Mouse (Mus musculus): ENCODE results near the gene Atp6v0e. TPM values are rescaled to one million over a fixed set of nuclear protein-coding genes. Genes with fewer than 3 reads are reported as not detected.

Gene Atp6v0e
- polyA plus RNA-seq, 1 experiment from 2014 or later: 211 TPM

- H3K27ac ChIP-seq: no peak overlapping the region
- H3K36me3 ChIP-seq: peaks cover 92% of the 10 kb centered on the region
- WGBS: 91% methylated on average over 2 of the region's 2 CpGs
- H3K9me3 ChIP-seq (replicated peaks): no peaks in the 10 kb centered on the region
- H3K9ac ChIP-seq: no peak overlapping the region
- no peak overlapping the region for H3K4me2 ChIP-seq
- H3K27me3 ChIP-seq: no peaks in the 10 kb centered on the region
- ATAC-seq (replicated peaks; ENCODE audit: low FRiP score): no peak
- H3K4me3 ChIP-seq (replicated peaks): no peak overlapping the region
- H3K4me1 ChIP-seq: peaks cover 11% of the 10 kb centered on the region
Measured at GRCm38 (mm10) chr17:26643993-26644392, 19.0 kb upstream of the Atp6v0e start.

GRCm38 (mm10) chr17:26644509-26645410 is 18.3 kb upstream of the Atp6v0e start:
- Histone ChIP-seq H3K36me3 (peaks cover 92% of the 10 kb centered on the region), H3K9ac (no peak overlapping the region), H3K27ac (no peak overlapping the region), H3K9me3 (replicated peaks) (no peaks in the 10 kb centered on the region), H3K4me1 (peaks cover 11% of the 10 kb centered on the region), H3K4me3 (replicated peaks) (no peak overlapping the region), H3K4me2 (no peak overlapping the region), H3K27me3 (no peaks in the 10 kb centered on the region)
- WGBS: 80% methylated on average over 9 of the region's 9 CpGs
- no peak for ATAC-seq (replicated peaks; ENCODE audit: low FRiP score)

- WGBS: 89% methylated on average over 8 of the region's 8 CpGs
- no peak for ATAC-seq (replicated peaks; ENCODE audit: low FRiP score)
- H3K36me3 ChIP-seq: peaks cover 89% of the 10 kb centered on the region
Measured at GRCm38 (mm10) chr17:26645411-26645854, 17.6 kb upstream of the Atp6v0e start.

GRCm38 (mm10) chr17:26647283-26647682 is 15.7 kb upstream of the Atp6v0e start:
- WGBS: 36% methylated on average over 13 of the region's 13 CpGs
- no peak; the same call in 1 of the 2 replicates for ATAC-seq (replicated peaks; ENCODE audit: low FRiP score)
- peak overlapping the region; percentile 60 for H3K27ac ChIP-seq

More at GRCm38 (mm10) chr17:26645411-26645854, 17.6 kb upstream of the Atp6v0e start:
- H3K4me3 ChIP-seq (replicated peaks): no peak overlapping the region
- H3K4me1 ChIP-seq: peaks cover 11% of the 10 kb centered on the region
- H3K27ac ChIP-seq: no peak overlapping the region
- H3K9me3 ChIP-seq (replicated peaks): no peaks in the 10 kb centered on the region
- no peaks in the 10 kb centered on the region for H3K27me3 ChIP-seq
- no peak overlapping the region for H3K9ac ChIP-seq
- no peak overlapping the region for H3K4me2 ChIP-seq

GRCm38 (mm10) chr17:26649565-26649964 is 13.5 kb upstream of the Atp6v0e start:
- H3K9ac ChIP-seq: no peak overlapping the region
- WGBS: 88% methylated on average over 4 of the region's 4 CpGs
- peaks cover 78% of the 10 kb centered on the region for H3K36me3 ChIP-seq
- no peak overlapping the region for H3K4me3 ChIP-seq (replicated peaks)
- no peaks in the 10 kb centered on the region for H3K9me3 ChIP-seq (replicated peaks)
- ATAC-seq (replicated peaks; ENCODE audit: low FRiP score): no peak
- no peaks in the 10 kb centered on the region for H3K27me3 ChIP-seq
- H3K27ac ChIP-seq: no peak overlapping the region
- H3K4me2 ChIP-seq: no peak overlapping the region
- H3K4me1 ChIP-seq: peaks cover 11% of the 10 kb centered on the region

More at GRCm38 (mm10) chr17:26647283-26647682, 15.7 kb upstream of the Atp6v0e start:
- Histone ChIP-seq H3K36me3 (peaks cover 80% of the 10 kb centered on the region), H3K9ac (no peak overlapping the region), H3K9me3 (replicated peaks) (no peaks in the 10 kb centered on the region), H3K4me2 (no peak overlapping the region), H3K4me3 (replicated peaks) (no peak overlapping the region), H3K27me3 (no peaks in the 10 kb centered on the region), H3K4me1 (peaks cover 11% of the 10 kb centered on the region)

- Histone ChIP-seq H3K9ac (no peak overlapping the region), H3K27ac (no peak overlapping the region), H3K4me1 (peaks cover 11% of the 10 kb centered on the region), H3K36me3 (peaks cover 78% of the 10 kb centered on the region), H3K4me2 (no peak overlapping the region), H3K4me3 (replicated peaks) (no peak overlapping the region), H3K27me3 (no peaks in the 10 kb centered on the region), H3K9me3 (replicated peaks) (no peaks in the 10 kb centered on the region)
- 67% methylated on average over 14 of the region's 14 CpGs for WGBS
- ATAC-seq (replicated peaks; ENCODE audit: low FRiP score): no peak
Measured at GRCm38 (mm10) chr17:26650451-26651363, 12.3 kb upstream of the Atp6v0e start.

- 45% methylated on average over 20 of the region's 21 CpGs for WGBS
- no peaks in the 10 kb centered on the region for H3K27me3 ChIP-seq
- H3K9ac ChIP-seq: no peak overlapping the region
- H3K4me2 ChIP-seq: no peak overlapping the region
- no peaks in the 10 kb centered on the region for H3K9me3 ChIP-seq (replicated peaks)
- H3K36me3 ChIP-seq: peaks cover 38% of the 10 kb centered on the region
- H3K27ac ChIP-seq: no peak overlapping the region
- no peak overlapping the region for H3K4me3 ChIP-seq (replicated peaks)
- no peak for ATAC-seq (replicated peaks; ENCODE audit: low FRiP score)
- peaks cover 17% of the 10 kb centered on the region for H3K4me1 ChIP-seq
Measured at GRCm38 (mm10) chr17:26658854-26659572, 4.0 kb upstream of the Atp6v0e start.

GRCm38 (mm10) chr17:26659573-26659915 is 3.5 kb upstream of the Atp6v0e start:
- Histone ChIP-seq H3K4me3 (replicated peaks) (no peak overlapping the region), H3K4me2 (no peak overlapping the region), H3K36me3 (peaks cover 33% of the 10 kb centered on the region), H3K4me1 (peaks cover 19% of the 10 kb centered on the region), H3K27me3 (no peaks in the 10 kb centered on the region), H3K9ac (no peak overlapping the region), H3K9me3 (replicated peaks) (no peaks in the 10 kb centered on the region), H3K27ac (no peak overlapping the region)
- no peak for ATAC-seq (replicated peaks; ENCODE audit: low FRiP score)
- WGBS: 70% methylated on average over 3 of the region's 3 CpGs

GRCm38 (mm10) chr17:26660192-26660912 is 2.7 kb upstream of the Atp6v0e start:
- no peak overlapping the region for H3K4me3 ChIP-seq (replicated peaks)
- peak overlapping the region; percentile 30; the same call in 1 of the 2 replicates for H3K4me2 ChIP-seq
- H3K9me3 ChIP-seq (replicated peaks): no peaks in the 10 kb centered on the region
- no peak overlapping the region for H3K9ac ChIP-seq
- H3K27me3 ChIP-seq: no peaks in the 10 kb centered on the region
- peak; percentile 40 for ATAC-seq (replicated peaks; ENCODE audit: low FRiP score)
- H3K36me3 ChIP-seq: peaks cover 25% of the 10 kb centered on the region
- 26% methylated on average over 20 of the region's 21 CpGs for WGBS
- H3K4me1 ChIP-seq: peaks cover 19% of the 10 kb centered on the region
- no peak overlapping the region for H3K27ac ChIP-seq

- Histone ChIP-seq H3K27me3 (no peaks in the 10 kb centered on the region), H3K9me3 (replicated peaks) (no peaks in the 10 kb centered on the region), H3K9ac (no peak overlapping the region), H3K27ac (no peak overlapping the region), H3K4me2 (no peak overlapping the region), H3K4me3 (replicated peaks) (no peak overlapping the region), H3K36me3 (peaks cover 6% of the 10 kb centered on the region; the same call in 1 of the 2 replicates), H3K4me1 (peaks cover 19% of the 10 kb centered on the region)
- no peak for ATAC-seq (replicated peaks; ENCODE audit: low FRiP score)
- WGBS: 60% methylated on average over 5 of the region's 5 CpGs
Measured at GRCm38 (mm10) chr17:26662204-26662603, 827 bp upstream of the Atp6v0e start.

- H3K4me3 ChIP-seq (replicated peaks): no peak overlapping the region
- H3K4me2 ChIP-seq: no peak overlapping the region
- WGBS: 77% methylated on average over 4 of the region's 4 CpGs
- no peak overlapping the region for H3K9ac ChIP-seq
- no peak for ATAC-seq (replicated peaks; ENCODE audit: low FRiP score)
- no peak overlapping the region for H3K27ac ChIP-seq
- no peaks in the 10 kb centered on the region for H3K9me3 ChIP-seq (replicated peaks)
- H3K27me3 ChIP-seq: no peaks in the 10 kb centered on the region
- peaks cover 15% of the 10 kb centered on the region for H3K4me1 ChIP-seq
- H3K36me3 ChIP-seq: no peaks in the 10 kb centered on the region
Measured at GRCm38 (mm10) chr17:26665600-26665999, 2.6 kb downstream of the Atp6v0e start.

All from kidney, embryonic 15.5 days (tissue).